Mouse (Mus musculus): ENCODE results near the gene Mrgprg.

Gene Mrgprg

GRCm38 (mm10) chr7:143755357-143756124 is 11.3 kb downstream of the Mrgprg start:
- no peak for DNase-seq

DNA sequence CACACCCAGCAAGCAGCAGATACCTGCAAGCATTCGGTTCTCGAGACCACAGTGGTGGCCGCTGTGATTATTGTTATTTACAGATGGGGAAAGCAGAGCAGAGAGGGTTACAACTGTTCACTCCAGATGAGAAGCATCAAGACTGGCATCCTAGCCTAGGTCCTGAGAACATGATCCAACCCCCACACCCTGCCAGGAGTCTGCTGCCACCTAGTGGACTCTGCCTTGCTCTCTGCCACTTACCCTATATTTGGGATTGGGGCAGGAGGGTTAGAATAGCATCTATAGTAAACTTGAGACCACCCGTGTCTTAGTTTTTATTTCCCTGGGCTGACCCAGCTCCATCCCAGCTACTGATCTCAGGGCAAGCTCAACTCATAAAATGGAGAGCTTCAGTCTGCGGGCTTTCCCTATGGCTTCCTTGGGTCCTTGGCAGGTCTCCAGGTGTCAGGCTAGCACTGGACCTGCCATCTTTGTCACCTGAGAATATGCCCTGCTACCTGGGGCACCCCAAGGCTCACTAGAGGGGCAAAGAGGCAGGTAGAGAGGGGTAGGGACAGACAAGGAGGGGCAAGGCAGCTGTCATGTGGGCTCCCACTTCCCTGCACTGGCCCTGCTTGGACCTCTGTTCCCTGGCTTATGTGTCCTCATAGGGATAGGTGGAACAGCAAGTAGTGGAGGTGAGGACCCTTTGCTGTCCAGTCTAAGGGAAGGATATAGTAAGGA is 12.6 kb downstream of the Mrgprg start:
- DNase-seq, result peak; percentile 81

GRCm38 (mm10) chr7:143752606-143753005 is 14.2 kb downstream of the Mrgprg start:
- no peak for DNase-seq

- no peak for DNase-seq
These were observed 14.7 kb downstream of the Mrgprg start for GRCm38 (mm10) chr7:143752056-143752455.

DNA sequence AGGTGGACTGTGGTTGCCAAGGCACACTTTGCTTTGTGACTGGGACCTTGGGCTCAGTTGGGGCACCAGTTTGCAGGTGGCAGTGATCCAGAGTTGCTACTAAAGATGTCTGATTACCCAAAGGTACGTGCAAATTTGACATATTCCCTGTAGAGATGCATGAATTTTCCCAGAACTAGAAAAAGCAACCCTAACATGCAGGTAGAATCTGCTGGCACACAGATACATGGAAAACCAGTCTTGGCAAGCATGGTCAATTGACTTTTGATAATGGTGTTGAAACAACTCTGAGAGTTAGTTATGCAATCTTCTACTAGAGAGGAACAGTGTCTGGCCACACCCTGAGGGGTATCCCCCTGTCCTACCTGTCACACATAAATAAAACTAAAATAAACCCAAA is 15.4 kb downstream of the Mrgprg start:
- DNase-seq, result peak; percentile 63

- no peak for DNase-seq
These were observed 17.7 kb downstream of the Mrgprg start for GRCm38 (mm10) chr7:143749045-143749444.

GRCm38 (mm10) chr7:143748041-143748868 is 18.5 kb downstream of the Mrgprg start:
- DNase-seq, result peak; percentile 92

DNA sequence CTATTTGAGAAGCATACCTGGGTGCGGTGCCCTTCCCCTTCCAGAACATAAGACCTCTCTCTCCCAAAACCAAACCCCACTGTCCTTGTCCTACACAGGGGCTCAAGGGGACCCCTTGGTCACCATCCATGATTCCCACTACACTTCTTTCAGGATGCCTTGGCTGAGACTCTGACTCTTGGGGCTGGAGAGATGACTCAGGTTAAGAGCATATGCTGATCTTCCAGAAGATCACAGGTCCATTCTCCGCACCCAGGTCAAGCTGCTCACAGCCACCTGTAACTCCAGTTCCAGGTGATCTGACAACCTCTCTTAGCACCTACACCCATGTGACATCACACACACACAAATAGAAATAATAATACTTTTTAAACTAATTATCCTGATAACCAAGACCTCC is 26.1 kb downstream of the Mrgprg start:
- DNase-seq, result no peak

GRCm38 (mm10) chr7:143739511-143740461 is 27.0 kb downstream of the Mrgprg start:
- peak; percentile 88 for DNase-seq

DNA sequence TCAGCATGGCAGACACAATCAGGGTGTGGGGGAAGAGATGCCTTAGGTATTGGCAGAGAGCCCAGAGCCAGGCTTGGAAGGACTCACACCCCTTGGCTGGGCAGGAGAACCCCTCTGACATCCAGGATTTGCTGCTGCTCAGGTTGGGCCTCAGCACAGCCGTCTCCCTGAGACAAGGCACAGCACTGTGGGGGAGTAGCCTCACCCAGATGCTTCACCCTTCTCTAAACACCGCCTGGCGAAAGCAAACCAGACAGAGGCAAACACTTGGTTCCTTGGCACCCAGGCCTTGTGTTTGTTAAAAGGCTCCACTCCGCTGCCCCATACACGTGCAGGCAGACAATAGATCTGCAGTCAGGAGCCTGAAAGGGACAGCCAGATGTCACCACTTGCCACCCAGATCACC is 28.2 kb downstream of the Mrgprg start:
- peak; percentile 67 for DNase-seq

- no peak for DNase-seq
These were observed 28.6 kb downstream of the Mrgprg start for GRCm38 (mm10) chr7:143738194-143738593.

DNA sequence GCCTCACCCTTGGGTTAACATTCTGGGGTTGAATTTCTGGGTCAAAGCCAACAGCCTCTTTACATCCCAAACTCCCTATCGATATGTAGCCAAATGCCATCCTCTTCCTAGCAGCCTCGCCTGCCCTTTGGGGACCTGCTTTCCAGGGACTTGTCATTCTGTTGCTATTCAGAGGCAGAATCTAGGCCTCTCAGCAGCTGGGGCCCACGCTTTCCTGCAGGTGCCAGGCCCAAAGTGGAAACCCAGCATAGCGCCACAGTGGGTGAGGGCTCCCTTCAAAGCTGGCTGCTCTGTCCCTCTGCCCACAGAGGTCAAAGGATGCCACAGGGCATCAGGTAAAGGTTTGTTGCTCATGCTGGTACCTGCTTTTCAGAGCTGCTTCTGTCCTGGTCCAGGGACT is 33.0 kb downstream of the Mrgprg start:
- DNase-seq, result no peak

DNA sequence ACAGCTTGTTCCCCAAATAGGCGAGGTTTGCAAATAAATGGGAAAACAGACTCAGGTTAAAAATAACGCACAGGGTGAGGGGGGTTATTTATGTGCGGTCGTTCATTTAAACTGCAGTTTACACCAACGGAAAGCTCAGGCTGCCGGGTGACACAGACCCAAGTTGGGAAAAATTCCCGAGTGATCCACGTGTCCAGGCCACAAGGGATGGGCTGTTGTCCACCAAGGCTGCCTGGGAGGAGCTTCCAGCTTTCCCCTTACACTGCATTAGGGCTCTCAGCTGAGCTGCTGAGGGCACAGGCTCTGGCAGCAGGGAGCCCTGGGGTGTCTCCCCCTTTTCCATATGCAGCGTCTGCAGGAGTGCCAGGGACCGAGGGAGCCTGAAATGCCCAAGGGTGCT is 36.9 kb downstream of the Mrgprg start:
- peak; percentile 44 for DNase-seq

GRCm38 (mm10) chr7:143726396-143726795 is 40.4 kb downstream of the Mrgprg start:
- peak; percentile 68 for DNase-seq

GRCm38 (mm10) chr7:143723841-143724240 is 43.0 kb downstream of the Mrgprg start:
- DNase-seq, result peak; percentile 92

DNA sequence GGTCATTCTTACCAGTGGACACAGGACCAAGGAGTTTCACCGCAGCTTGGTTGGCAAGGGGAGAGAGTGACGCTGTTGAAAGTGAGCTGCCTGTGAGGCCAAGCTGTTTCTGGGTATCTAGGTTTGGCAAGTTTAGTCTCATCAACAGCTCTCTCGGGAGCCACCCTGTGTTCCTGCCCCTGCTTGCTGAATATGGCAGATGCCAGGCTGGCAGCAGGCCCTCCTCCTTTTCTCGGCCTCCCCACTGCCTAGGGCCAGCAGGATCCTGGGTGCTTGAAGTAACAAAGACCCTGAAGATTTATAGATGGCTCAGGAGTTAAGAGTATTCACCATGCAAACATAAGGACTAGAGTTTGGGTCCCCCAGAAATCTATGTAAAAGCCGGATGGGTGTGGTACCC is 44.1 kb downstream of the Mrgprg start:
- DNase-seq, result no peak

- DNase-seq, result peak; percentile 78
These were observed 49.0 kb downstream of the Mrgprg start for GRCm38 (mm10) chr7:143717811-143718210.
